Mouse (Mus musculus) CH12.LX (cell line): Measurements from ENCODE around the gene Stag1. TPM values are rescaled to one million over a fixed set of nuclear protein-coding genes. Genes with fewer than 3 reads are reported as not detected.
A peak's percentile ranks its signal among the peaks of the same experiment; 100 is the strongest.

Source experiments
- DNase-seq: peaks from one replicate; pipeline ENCODE4 v3.0.0-alpha.2; 2013; ENCODE audit errors: extremely low read depth
- H3K27ac ChIP-seq: 2 replicates; pipeline ENCODE4 v1.5.1; 2012; ENCODE audit warnings: low read depth, mild to moderate bottlenecking, control low read depth, moderate library complexity; ENCODE audit not compliant: insufficient read depth
- H3K27me3 ChIP-seq: replicated peaks from 2 replicates; pipeline ENCODE3; 2012; ENCODE audit warnings: inconsistent platforms
- H3K36me3 ChIP-seq, 2 experiments: replicated peaks in 1 of 2; 2 replicates each; pipeline versions ENCODE3 to v1.6.1; 2012; ENCODE audit warnings: inconsistent platforms in 1 of 2, low read length in 1 of 2, mild to moderate bottlenecking in 1 of 2, mixed read lengths in 1 of 2, moderate library complexity in 1 of 2; ENCODE audit not compliant: control insufficient read depth in 1 of 2, insufficient read depth in 1 of 2
- H3K4me1 ChIP-seq, 2 experiments: 2 replicates each; pipeline ENCODE4 v1.6.1; 2012; ENCODE audit warnings: inconsistent platforms in 1 of 2, moderate library complexity in 1 of 2; ENCODE audit not compliant: insufficient read depth in 2 of 2, control insufficient read depth in 1 of 2
- H3K4me2 ChIP-seq: 2 replicates; pipeline ENCODE4 v1.6.1; 2012; ENCODE audit warnings: low read depth, mild to moderate bottlenecking, control low read depth; ENCODE audit not compliant: poor library complexity, insufficient read depth, severe bottlenecking
- H3K4me3 ChIP-seq, 3 experiments: fragments of 150-350 bp in 1 of 3; sonication (generic) in 1 of 3; replicated peaks in 1 of 3; 2 replicates each; pipeline versions ENCODE3 to v1.5.1; 2011 to 2012; ENCODE audit warnings: low read depth in 2 of 3, low read length in 2 of 3, mild to moderate bottlenecking in 2 of 3, moderate library complexity in 2 of 3, control low read depth in 1 of 3, improper control_type of control experiment in 1 of 3, inconsistent platforms in 1 of 3, mixed read lengths in 1 of 3; ENCODE audit not compliant: poor library complexity in 1 of 3
- H3K79me2 ChIP-seq: replicated peaks from 2 replicates; pipeline ENCODE4 v1.6.1; 2012; ENCODE audit warnings: mild to moderate bottlenecking, moderate library complexity; ENCODE audit not compliant: control insufficient read depth, poor library complexity, insufficient read depth, severe bottlenecking; ENCODE audit errors: extremely low read depth
- H3K9ac ChIP-seq: 2 replicates; pipeline ENCODE4 v1.6.1; 2012; ENCODE audit warnings: low read depth, mild to moderate bottlenecking, control low read depth, moderate library complexity; ENCODE audit not compliant: insufficient read depth
- H3K9me3 ChIP-seq: replicated peaks from 2 replicates; pipeline ENCODE3; 2012; ENCODE audit warnings: low read length, inconsistent platforms, mixed read lengths
- CTCF ChIP-seq, 2 experiments: IDR thresholded peaks in 1 of 2; conservative IDR thresholded peaks in 1 of 2; 2 replicates each; pipeline ENCODE4 v1.5.1; 2011 to 2012; ENCODE audit warnings: low read depth in 2 of 2, low read length in 2 of 2, improper control_type of control experiment in 1 of 2, inconsistent platforms in 1 of 2, mild to moderate bottlenecking in 1 of 2, moderate library complexity in 1 of 2
- E2F4 ChIP-seq: IDR thresholded peaks from 2 replicates; pipeline ENCODE4 v1.6.1; 2011; ENCODE audit warnings: low read depth, low read length, improper control_type of control experiment; ENCODE audit not compliant: insufficient replicate concordance
- ELF1 ChIP-seq: IDR thresholded peaks from 2 replicates; pipeline ENCODE4 v1.6.1; 2014; ENCODE audit warnings: low read depth, mild to moderate bottlenecking, inconsistent platforms, low read length, improper control_type of control experiment
- KAT2A ChIP-seq: IDR thresholded peaks from 2 replicates; pipeline ENCODE4 v1.6.1; 2012; ENCODE audit warnings: low read length, improper control_type of control experiment, inconsistent platforms; ENCODE audit not compliant: insufficient replicate concordance
- MAFK ChIP-seq: IDR thresholded peaks from 2 replicates; pipeline ENCODE4 v1.6.1; 2011; ENCODE audit warnings: low read length, improper control_type of control experiment; ENCODE audit not compliant: insufficient replicate concordance
- MAX ChIP-seq: IDR thresholded peaks from 2 replicates; pipeline ENCODE4 v1.6.1; 2011; ENCODE audit warnings: low read length, improper control_type of control experiment
- MEF2A ChIP-seq: IDR thresholded peaks from 2 replicates; pipeline ENCODE4 v1.6.1; 2014; ENCODE audit warnings: low read depth, mild to moderate bottlenecking, inconsistent platforms, low read length, improper control_type of control experiment, borderline replicate concordance
- MXI1 ChIP-seq: IDR thresholded peaks from 2 replicates; pipeline ENCODE4 v1.6.1; 2011; ENCODE audit warnings: mild to moderate bottlenecking, low read depth, low read length, improper control_type of control experiment
- NRF1 ChIP-seq: IDR thresholded peaks from 2 replicates; pipeline ENCODE4 v1.6.1; 2014; ENCODE audit warnings: low read depth, mild to moderate bottlenecking, inconsistent platforms, low read length, improper control_type of control experiment, moderate library complexity
- PAX5 ChIP-seq: IDR thresholded peaks from 2 replicates; pipeline ENCODE4 v1.6.1; 2012; ENCODE audit warnings: low read length, inconsistent platforms, mixed read lengths
- RCOR1 ChIP-seq: conservative IDR thresholded peaks from 2 replicates; pipeline ENCODE4 v1.6.1; 2012; ENCODE audit warnings: low read depth, mild to moderate bottlenecking, inconsistent platforms, low read length, improper control_type of control experiment
- SIN3A ChIP-seq: IDR thresholded peaks from 2 replicates; pipeline ENCODE4 v1.6.1; 2012; ENCODE audit warnings: low read length, improper control_type of control experiment, inconsistent platforms
- SMC3 ChIP-seq: IDR thresholded peaks from 2 replicates; pipeline ENCODE4 v1.6.1; 2011; ENCODE audit warnings: low read depth, low read length, improper control_type of control experiment
- TBP ChIP-seq: conservative IDR thresholded peaks from 2 replicates; pipeline ENCODE4 v1.6.1; 2011; ENCODE audit warnings: low read depth, low read length, improper control_type of control experiment
- TCF12 ChIP-seq: IDR thresholded peaks from 2 replicates; pipeline ENCODE4 v1.6.1; 2014; ENCODE audit warnings: low read depth, mild to moderate bottlenecking, inconsistent platforms, low read length, improper control_type of control experiment
- UBTF ChIP-seq: IDR thresholded peaks from 2 replicates; pipeline ENCODE4 v1.6.1; 2012; ENCODE audit warnings: low read depth, mild to moderate bottlenecking, inconsistent platforms, low read length, improper control_type of control experiment, moderate library complexity
- USF1 ChIP-seq: IDR thresholded peaks from 2 replicates; pipeline ENCODE4 v1.6.1; 2014; ENCODE audit warnings: low read depth, mild to moderate bottlenecking, inconsistent platforms, low read length, improper control_type of control experiment
- USF2 ChIP-seq: conservative IDR thresholded peaks from 2 replicates; pipeline ENCODE4 v1.6.1; 2011; ENCODE audit warnings: low read depth, low read length, improper control_type of control experiment
- ZKSCAN1 ChIP-seq: IDR thresholded peaks from 2 replicates; pipeline ENCODE4 v1.6.1; 2012; ENCODE audit warnings: low read depth, inconsistent platforms, low read length, improper control_type of control experiment, borderline replicate concordance
- dilution Hi-C: fragments of 300-500 bp; cut with MboI; formaldehyde crosslinking; loops from 2 replicates; pipeline ENCODE4 v1.14.3; 2020; ENCODE audit warnings: low sequenced_read_pairs; ENCODE audit not compliant: extremely low pct_unique_long_range_greater_than_20kb, extremely low pct_ligation_motif_present
- in situ Hi-C: fragments of 300-500 bp; cut with MboI; formaldehyde crosslinking; loops from 3 replicates; pipeline ENCODE4 v1.14.3; 2019; ENCODE audit warnings: low sequenced_read_pairs, low pct_ligation_motif_present, low pct_unique_long_range_greater_than_20kb, mixed read lengths
- polyA plus RNA-seq: library from polyadenylated mRNA; unstranded; fragments of >175 nt; gene quantifications from 2 replicates; pipeline ENCODE4 v1.2.1, GENCODE M21; 2012; ENCODE audit warnings: low read depth; ENCODE audit not compliant: insufficient read length
- total RNA-seq, 2 experiments: library from RNA; depleted of rRNA; stranded (reverse); fragments of 300-350 nt in 1 of 2; fragments of >200 nt in 1 of 2; gene quantifications; 2 replicates each; pipeline ENCODE4 v1.2.3; 2012 to 2014

The Stag1 gene
- total and polyA plus RNA-seq, 3 experiments: 24.5 to 45.9 (median 33.7) TPM

DNA sequence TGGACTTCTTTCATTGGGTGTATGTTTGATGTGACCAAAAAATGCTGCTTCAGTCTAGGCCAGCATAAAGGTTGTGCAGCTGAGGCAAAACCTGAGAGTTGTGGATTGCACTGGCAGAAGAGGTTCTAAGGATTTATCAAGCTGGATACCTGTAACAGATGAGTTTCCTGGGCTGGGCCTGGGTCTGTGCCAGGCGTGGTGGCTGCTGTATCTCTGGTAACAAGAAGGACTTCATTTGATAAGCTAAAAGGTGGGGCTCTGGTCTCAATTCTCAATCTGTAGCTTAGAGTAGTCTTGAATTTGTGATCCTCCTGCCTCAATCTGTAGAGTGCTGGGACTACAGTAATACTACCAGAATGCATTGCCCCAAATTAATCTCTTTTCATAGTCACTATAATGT, 94.6 kb downstream of the Stag1 start:
- no peak for TF ChIP-seq SIN3A
- no peak for TF ChIP-seq KAT2A
- TF ChIP-seq PAX5: no peak
- TF ChIP-seq USF2: no peak
- TF ChIP-seq MEF2A: no peak
- TF ChIP-seq UBTF: no peak
- no peak for TF ChIP-seq MXI1
- TF ChIP-seq RCOR1: no peak
- TF ChIP-seq SMC3: no peak
- no peak for TF ChIP-seq TBP
- TF ChIP-seq NRF1: no peak
- TF ChIP-seq USF1: no peak
- no peak for TF ChIP-seq E2F4
- TF ChIP-seq ELF1: no peak
- no peak for TF ChIP-seq MAX
- TF ChIP-seq CTCF (conservative IDR thresholded peaks at IDR 0.05 in 1 of 2, IDR thresholded peaks at IDR 0.05 in 1 of 2; ENCODE audit: low read depth in 2 of 2, low read length in 2 of 2): no peak

DNA sequence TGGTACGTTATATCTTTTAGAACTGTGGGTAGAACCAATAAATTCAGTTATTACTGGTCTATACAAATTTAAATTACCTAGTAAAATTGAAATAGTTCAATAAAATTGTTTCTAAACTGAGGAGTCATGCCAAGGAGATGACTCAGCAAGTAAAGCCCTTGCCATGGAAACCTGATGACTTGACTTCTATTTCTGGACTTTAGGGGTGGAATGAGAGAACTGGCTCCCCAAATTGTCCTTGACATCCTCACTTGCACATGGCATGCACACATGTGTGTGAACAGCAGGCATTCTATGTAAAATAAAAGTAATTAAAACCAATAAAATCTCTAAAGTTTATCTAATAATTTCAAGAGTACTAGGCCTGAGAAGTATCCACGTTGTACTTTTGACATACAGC, 98.9 kb downstream of the Stag1 start:
- no peaks in the 10 kb centered on the region for H3K27me3 ChIP-seq
- H3K36me3 ChIP-seq: no peaks in the 10 kb centered on the region
- H3K27ac ChIP-seq: no peak overlapping the region
- H3K4me3 ChIP-seq: no peak overlapping the region
- no peak for TF ChIP-seq ZKSCAN1
- 0 out of 2 replicates have a peak, but pooled peaks have one; percentile 20 for TF ChIP-seq MAFK
- TF ChIP-seq MAX: no peak
- no peak for TF ChIP-seq TCF12
- peaks cover 14% of the 10 kb centered on the region; the same call in 1 of the 2 replicates for H3K79me2 ChIP-seq
- peaks cover 0 to 2% of the 10 kb centered on the region in 2 experiments; a peak in 1 of 4 replicates for H3K4me1 ChIP-seq
- no peaks in the 10 kb centered on the region for H3K9me3 ChIP-seq
- H3K4me2 ChIP-seq: no peak overlapping the region
- in situ Hi-C loops (no loop called here), dilution Hi-C loops (no loop called here)
- no peak overlapping the region for H3K9ac ChIP-seq
- DNase-seq: no peak

More for the DNA sequence above, 94.6 kb downstream of the Stag1 start:
- Histone ChIP-seq H3K9me3 (no peaks in the 10 kb centered on the region), H3K27me3 (no peaks in the 10 kb centered on the region), H3K4me2 (no peak overlapping the region), H3K27ac (no peak overlapping the region), H3K4me3 (no peak overlapping the region), H3K36me3 (no peaks in the 10 kb centered on the region), H3K79me2 (peaks cover 24% of the 10 kb centered on the region; the same call in 1 of the 2 replicates), H3K9ac (no peak overlapping the region), H3K4me1 (peaks cover 0 to 12% of the 10 kb centered on the region in 2 experiments; a peak in 1 of 4 replicates)
- dilution Hi-C loops (no loop called here), in situ Hi-C loops (no loop called here)
- no peak for DNase-seq
